Mouse (Mus musculus) midbrain, postnatal 0 days (tissue): Measurements from ENCODE around the gene Mgat5. TPM values are rescaled to one million over a fixed set of nuclear protein-coding genes. Genes with fewer than 3 reads are reported as not detected.

ENCODE experiments used
- ATAC-seq: fragments of 200-750 bp; cut with Nextera tagmentation; 2 replicates; pipeline ENCODE4 v1.8.0; 2017; ENCODE audit warnings: moderate number of reproducible peaks, mild to moderate bottlenecking, moderate TSS enrichment, moderate library complexity; ENCODE audit not compliant: low FRiP score
- DNase-seq: peaks from one replicate; pipeline ENCODE4 v3.0.0-alpha.2; 2015; ENCODE audit warnings: low spot score
- H3K27ac ChIP-seq: fragments of 300-500 bp; sonication (generic); 2 replicates; pipeline ENCODE4 v1.5.1; 2014; ENCODE audit warnings: low read depth, mild to moderate bottlenecking, low read length, mixed read lengths
- H3K27me3 ChIP-seq: fragments of 300-500 bp; sonication (generic); 2 replicates; pipeline ENCODE4 v1.6.1; 2014; ENCODE audit warnings: low read length, control low read depth, mixed read lengths; ENCODE audit not compliant: insufficient read depth
- H3K36me3 ChIP-seq: fragments of 300-500 bp; sonication (generic); 2 replicates; pipeline ENCODE4 v1.6.1; 2014; ENCODE audit warnings: low read length, control low read depth, mixed read lengths; ENCODE audit not compliant: insufficient read depth
- H3K4me1 ChIP-seq: fragments of 300-500 bp; sonication (generic); 2 replicates; pipeline ENCODE4 v1.6.1; 2014; ENCODE audit warnings: mild to moderate bottlenecking, control low read depth, antibody characterized with exemption, low read length, mixed read lengths; ENCODE audit not compliant: insufficient read depth
- H3K4me2 ChIP-seq: fragments of 300-500 bp; sonication (generic); 2 replicates; pipeline ENCODE4 v1.6.1; 2014; ENCODE audit warnings: low read depth, mild to moderate bottlenecking, low read length, mixed read lengths; ENCODE audit not compliant: poor library complexity, severe bottlenecking
- H3K4me3 ChIP-seq: fragments of 300-500 bp; sonication (generic); 2 replicates; pipeline ENCODE4 v1.5.1; 2014; ENCODE audit warnings: low read depth, mild to moderate bottlenecking, low read length, moderate library complexity
- H3K9ac ChIP-seq: fragments of 300-500 bp; sonication (generic); replicated peaks from 2 replicates; pipeline ENCODE4 v1.6.1; 2014; ENCODE audit warnings: mild to moderate bottlenecking, low read length, moderate library complexity, mixed read lengths; ENCODE audit not compliant: poor library complexity, severe bottlenecking
- H3K9me3 ChIP-seq: fragments of 300-500 bp; sonication (generic); 2 replicates; pipeline ENCODE4 v1.6.1; 2016; ENCODE audit warnings: low read length, control low read depth
- CTCF ChIP-seq: IDR thresholded peaks from 2 replicates; pipeline ENCODE4 v1.5.1; 2016; ENCODE audit warnings: antibody characterized with exemption, mild to moderate bottlenecking
- WGBS: fragments of 180-500 bp; shearing (Covaris S2); extraction: QIAGEN DNeasy Blood & Tissue Kit; methylation state at CpG from one replicate; pipeline ENCODE4 v1.1.7; 2014; 5-methylcytosine and 5-hydroxymethylcytosine counted together
- polyA plus RNA-seq: library from polyadenylated mRNA; unstranded; fragments of >200 nt; fragmentation: Nextera tagmentation; extraction: Ambion mirVana; gene quantifications from 2 replicates; pipeline ENCODE4 v1.2.1, GENCODE M21; 2015
- total RNA-seq: library from RNA; depleted of rRNA; stranded (reverse); fragments of >200 nt; gene quantifications from 2 replicates; pipeline ENCODE4 v1.2.3, GENCODE M21; 2014

Gene Mgat5
- total and polyA plus RNA-seq, 2 experiments from 2014 or later = 13.0 to 56.5 TPM

GRCm38 (mm10) chr1:127320956-127321355 lies 116.1 kb downstream of the Mgat5 start:
- H3K9ac ChIP-seq = no peak overlapping the region
- WGBS = 87% methylated on average over 10 of the region's 10 CpGs
- ATAC-seq (no peak), DNase-seq (no peak)
- H3K27me3 ChIP-seq = no peaks in the 10 kb centered on the region
- H3K9me3 ChIP-seq = no peaks in the 10 kb centered on the region
- H3K36me3 ChIP-seq = no peaks in the 10 kb centered on the region; the same call in 1 of the 2 replicates
- no peak overlapping the region for H3K4me3 ChIP-seq
- no peaks in the 10 kb centered on the region for H3K4me1 ChIP-seq
- TF ChIP-seq CTCF = no peak
- no peak overlapping the region for H3K4me2 ChIP-seq
- H3K27ac ChIP-seq = no peak overlapping the region

GRCm38 (mm10) chr1:127321638-127322037 lies 116.8 kb downstream of the Mgat5 start:
- no peak for ATAC-seq

GRCm38 (mm10) chr1:127322169-127322805 lies 117.5 kb downstream of the Mgat5 start:
- 64% methylated on average over 5 of the region's 5 CpGs for WGBS
- no peak for ATAC-seq

More at GRCm38 (mm10) chr1:127321638-127322037, 116.8 kb downstream of the Mgat5 start:
- WGBS = 78% methylated on average over 3 of the region's 3 CpGs
- no peaks in the 10 kb centered on the region for H3K4me1 ChIP-seq
- no peak for DNase-seq
- no peak for TF ChIP-seq CTCF
- no peak overlapping the region for H3K4me2 ChIP-seq
- no peak overlapping the region for H3K27ac ChIP-seq
- no peak overlapping the region for H3K9ac ChIP-seq
- no peaks in the 10 kb centered on the region for H3K27me3 ChIP-seq
- no peak overlapping the region for H3K4me3 ChIP-seq
- no peaks in the 10 kb centered on the region; the same call in 1 of the 2 replicates for H3K36me3 ChIP-seq
- no peaks in the 10 kb centered on the region for H3K9me3 ChIP-seq

GRCm38 (mm10) chr1:127325601-127326198 lies 120.9 kb downstream of the Mgat5 start:
- no peak overlapping the region for H3K9ac ChIP-seq
- no peak for ATAC-seq
- no peak for TF ChIP-seq CTCF
- WGBS = 65% methylated on average over 8 of the region's 8 CpGs
- H3K4me2 ChIP-seq = no peak overlapping the region
- H3K9me3 ChIP-seq = no peaks in the 10 kb centered on the region
- H3K36me3 ChIP-seq = no peaks in the 10 kb centered on the region; the same call in 1 of the 2 replicates
- H3K4me1 ChIP-seq = no peaks in the 10 kb centered on the region
- DNase-seq = peak; percentile 41
- H3K4me3 ChIP-seq = no peak overlapping the region
- H3K27ac ChIP-seq = no peak overlapping the region
- no peaks in the 10 kb centered on the region for H3K27me3 ChIP-seq

More at GRCm38 (mm10) chr1:127322169-127322805, 117.5 kb downstream of the Mgat5 start:
- no peak for TF ChIP-seq CTCF
- H3K9me3 ChIP-seq = no peaks in the 10 kb centered on the region
- no peaks in the 10 kb centered on the region; the same call in 1 of the 2 replicates for H3K36me3 ChIP-seq
- H3K4me2 ChIP-seq = no peak overlapping the region
- H3K9ac ChIP-seq = no peak overlapping the region
- no peaks in the 10 kb centered on the region for H3K27me3 ChIP-seq
- H3K4me3 ChIP-seq = no peak overlapping the region
- no peak overlapping the region for H3K27ac ChIP-seq
- no peaks in the 10 kb centered on the region for H3K4me1 ChIP-seq
- DNase-seq = peak; percentile 46

- Histone ChIP-seq H3K9me3 (no peaks in the 10 kb centered on the region), H3K9ac (no peak overlapping the region), H3K27me3 (no peaks in the 10 kb centered on the region), H3K4me3 (no peak overlapping the region), H3K4me2 (no peak overlapping the region), H3K27ac (no peak overlapping the region), H3K4me1 (no peaks in the 10 kb centered on the region), H3K36me3 (no peaks in the 10 kb centered on the region)
- no peak for TF ChIP-seq CTCF
- DNase-seq = no peak
- 76% methylated on average over 6 of the region's 6 CpGs for WGBS
- ATAC-seq = no peak
These were observed 123.0 kb downstream of the Mgat5 start for GRCm38 (mm10) chr1:127327773-127328172.

GRCm38 (mm10) chr1:127328354-127328875 lies 123.6 kb downstream of the Mgat5 start:
- no peaks in the 10 kb centered on the region for H3K9me3 ChIP-seq
- H3K4me2 ChIP-seq = no peak overlapping the region
- H3K9ac ChIP-seq = no peak overlapping the region
- 45% methylated on average over 5 of the region's 5 CpGs for WGBS
- DNase-seq (no peak), ATAC-seq (no peak)
- no peaks in the 10 kb centered on the region for H3K4me1 ChIP-seq
- no peak for TF ChIP-seq CTCF
- no peak overlapping the region for H3K4me3 ChIP-seq
- no peak overlapping the region for H3K27ac ChIP-seq
- H3K27me3 ChIP-seq = no peaks in the 10 kb centered on the region
- H3K36me3 ChIP-seq = no peaks in the 10 kb centered on the region
